Mouse (Mus musculus) intestine, embryonic 16.5 days (tissue): ENCODE measurements around the gene Kat8. TPM values are rescaled to one million over a fixed set of nuclear protein-coding genes. Genes with fewer than 3 reads are reported as not detected.
A peak's percentile ranks its signal among the peaks of the same experiment; 100 is the strongest.

ENCODE experiments used
- ATAC-seq: fragments of 200-750 bp; cut with Nextera tagmentation; 2 replicates; pipeline ENCODE4 v1.8.0; 2017; ENCODE audit warnings: moderate TSS enrichment, moderate library complexity
- H3K27ac ChIP-seq: fragments of 300-500 bp; sonication (generic); 2 replicates; pipeline ENCODE4 v1.5.1; 2014; ENCODE audit warnings: mild to moderate bottlenecking, low read length
- H3K27me3 ChIP-seq: fragments of 300-500 bp; sonication (generic); replicated peaks from 2 replicates; pipeline ENCODE4 v1.6.1; 2014; ENCODE audit warnings: low read length, control low read depth, mixed read lengths; ENCODE audit not compliant: control insufficient read depth, insufficient read depth
- H3K36me3 ChIP-seq: fragments of 300-500 bp; sonication (generic); 2 replicates; pipeline ENCODE4 v1.6.1; 2014; ENCODE audit warnings: low read length, control low read depth; ENCODE audit not compliant: control insufficient read depth, insufficient read depth
- H3K4me1 ChIP-seq: fragments of 300-500 bp; sonication (generic); 2 replicates; pipeline ENCODE4 v1.6.1; 2014; ENCODE audit warnings: low read length, control low read depth, mixed read lengths; ENCODE audit not compliant: control insufficient read depth, insufficient read depth
- H3K4me2 ChIP-seq: fragments of 300-500 bp; sonication (generic); 2 replicates; pipeline ENCODE4 v1.6.1; 2014; ENCODE audit warnings: low read depth, low read length, control low read depth
- H3K4me3 ChIP-seq: fragments of 300-500 bp; sonication (generic); 2 replicates; pipeline ENCODE4 v1.5.1; 2014; ENCODE audit warnings: mild to moderate bottlenecking, low read length
- H3K9ac ChIP-seq: fragments of 300-500 bp; sonication (generic); 2 replicates; pipeline ENCODE4 v1.6.1; 2014; ENCODE audit warnings: low read depth, low read length
- H3K9me3 ChIP-seq: fragments of 300-500 bp; sonication (generic); 2 replicates; pipeline ENCODE4 v1.6.1; 2016; ENCODE audit warnings: low read length, control low read depth; ENCODE audit not compliant: control insufficient read depth
- WGBS: fragments of 180-500 bp; shearing (Covaris S2); extraction: QIAGEN DNeasy Blood & Tissue Kit; methylation state at CpG from one replicate; pipeline ENCODE4 v1.1.7; 2014; 5-methylcytosine and 5-hydroxymethylcytosine counted together
- polyA plus RNA-seq: library from polyadenylated mRNA; unstranded; fragments of >200 nt; fragmentation: Nextera tagmentation; extraction: Ambion mirVana; gene quantifications from 2 replicates; pipeline ENCODE4 v1.2.1, GENCODE M21; 2015

The Kat8 gene
- 27.3 and 29.2 TPM in 2 replicates for polyA plus RNA-seq

DNA sequence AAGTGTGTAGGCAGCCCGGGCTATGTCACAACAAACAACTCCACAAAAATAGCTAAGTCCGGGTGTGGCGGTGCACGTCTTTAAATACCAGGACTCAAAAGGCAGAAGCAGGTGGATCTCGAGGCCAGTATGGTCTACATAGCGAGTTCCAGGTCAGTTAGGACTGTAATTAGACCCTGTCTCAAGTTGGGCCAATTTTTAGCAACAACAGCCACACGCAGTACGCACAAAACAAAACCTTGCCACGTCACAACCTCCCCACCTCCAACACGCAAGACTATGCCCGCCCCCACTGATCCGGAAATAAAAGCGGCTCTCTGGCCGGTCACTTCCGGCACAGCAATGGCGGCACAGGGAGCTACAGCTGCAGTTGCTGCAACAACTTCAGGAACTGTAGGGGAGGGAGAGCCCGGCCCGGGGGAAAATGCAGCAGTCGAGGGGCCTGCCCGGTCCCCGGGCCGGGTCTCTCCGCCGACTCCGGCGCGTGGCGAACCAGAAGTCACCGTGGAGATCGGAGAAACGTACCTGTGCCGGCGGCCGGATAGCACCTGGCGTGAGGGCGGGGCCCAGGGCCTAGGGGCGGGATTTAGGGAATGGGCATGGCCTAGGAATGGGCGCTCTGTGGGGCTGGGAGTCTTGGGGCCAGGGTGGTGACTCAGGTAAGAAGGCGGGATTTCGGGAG is at the start of gene Kat8:
Gene Kat8 (plus strand): TSS at position 327 of the 682 bp plus-strand sequence.
- peaks cover 15% of the 10 kb centered on the region for H3K36me3 ChIP-seq

DNA sequence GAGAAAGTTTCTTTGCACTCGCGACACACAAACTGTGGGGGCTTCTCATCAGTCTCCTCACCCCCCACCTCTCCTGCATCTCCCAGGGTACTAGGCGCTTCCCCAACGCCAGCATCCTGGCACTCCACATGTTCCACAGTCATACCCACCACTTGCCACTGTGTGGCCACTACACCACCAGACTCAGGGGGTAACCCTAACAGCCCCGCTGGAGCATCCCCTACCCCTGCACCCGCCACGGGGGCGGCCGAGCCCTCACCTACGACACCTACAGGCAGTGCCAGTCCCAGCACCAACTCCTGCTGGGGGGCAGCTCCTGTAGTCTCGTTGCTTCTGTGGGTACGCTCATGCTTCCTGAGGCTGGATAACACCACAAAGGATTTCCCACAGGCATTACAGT is 45.9 kb upstream of the Kat8 start:
- Histone ChIP-seq H3K27ac (no peak overlapping the region), H3K9me3 (no peaks in the 10 kb centered on the region), H3K9ac (no peak overlapping the region), H3K4me1 (peaks cover 5% of the 10 kb centered on the region), H3K27me3 (no peaks in the 10 kb centered on the region), H3K4me2 (no peak overlapping the region), H3K36me3 (peaks cover 18% of the 10 kb centered on the region), H3K4me3 (no peak overlapping the region)
- no peak for ATAC-seq
- WGBS: 90% methylated on average over 12 of the region's 12 CpGs

More for the DNA sequence above, at the start of gene Kat8:
- Histone ChIP-seq H3K4me3 (peak within 1 kb of the TSS; percentile 97), H3K9me3 (no peaks in the 10 kb centered on the region), H3K4me2 (peak within 1 kb of the TSS; percentile 51), H3K9ac (peak within 1 kb of the TSS; percentile 91), H3K4me1 (peaks cover 10% of the 10 kb centered on the region), H3K27ac (peak within 1 kb of the TSS; percentile 89), H3K27me3 (no peaks in the 10 kb centered on the region)
- 1% methylated on average over 40 of the region's 40 CpGs for WGBS
- peak; percentile 98 for ATAC-seq

DNA sequence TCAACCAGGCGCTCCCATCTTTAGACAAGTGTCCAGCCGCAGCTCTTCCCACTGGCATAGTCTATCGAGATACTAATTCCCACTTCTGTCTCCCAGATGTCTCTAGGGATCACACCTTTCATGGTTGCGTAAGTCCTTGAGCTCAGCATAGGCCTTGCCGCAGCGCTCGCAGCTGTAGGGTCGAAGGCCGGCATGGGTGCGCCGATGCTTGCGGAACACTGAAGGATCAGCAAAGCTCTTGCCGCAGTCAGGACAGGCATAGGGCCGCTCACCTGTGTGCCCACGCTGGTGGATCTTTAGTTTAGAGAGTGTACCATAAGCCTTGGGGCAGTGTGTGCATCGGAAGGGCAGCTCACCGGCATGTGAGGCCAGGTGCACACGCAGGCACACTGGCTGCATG is 44.7 kb upstream of the Kat8 start:
- Histone ChIP-seq H3K36me3 (peaks cover 18% of the 10 kb centered on the region), H3K9ac (no peak overlapping the region), H3K4me2 (no peak overlapping the region), H3K27ac (no peak overlapping the region), H3K27me3 (no peaks in the 10 kb centered on the region), H3K4me1 (peaks cover 5% of the 10 kb centered on the region), H3K4me3 (no peak overlapping the region), H3K9me3 (no peaks in the 10 kb centered on the region)
- no peak for ATAC-seq
- WGBS: 96% methylated on average over 18 of the region's 18 CpGs

DNA sequence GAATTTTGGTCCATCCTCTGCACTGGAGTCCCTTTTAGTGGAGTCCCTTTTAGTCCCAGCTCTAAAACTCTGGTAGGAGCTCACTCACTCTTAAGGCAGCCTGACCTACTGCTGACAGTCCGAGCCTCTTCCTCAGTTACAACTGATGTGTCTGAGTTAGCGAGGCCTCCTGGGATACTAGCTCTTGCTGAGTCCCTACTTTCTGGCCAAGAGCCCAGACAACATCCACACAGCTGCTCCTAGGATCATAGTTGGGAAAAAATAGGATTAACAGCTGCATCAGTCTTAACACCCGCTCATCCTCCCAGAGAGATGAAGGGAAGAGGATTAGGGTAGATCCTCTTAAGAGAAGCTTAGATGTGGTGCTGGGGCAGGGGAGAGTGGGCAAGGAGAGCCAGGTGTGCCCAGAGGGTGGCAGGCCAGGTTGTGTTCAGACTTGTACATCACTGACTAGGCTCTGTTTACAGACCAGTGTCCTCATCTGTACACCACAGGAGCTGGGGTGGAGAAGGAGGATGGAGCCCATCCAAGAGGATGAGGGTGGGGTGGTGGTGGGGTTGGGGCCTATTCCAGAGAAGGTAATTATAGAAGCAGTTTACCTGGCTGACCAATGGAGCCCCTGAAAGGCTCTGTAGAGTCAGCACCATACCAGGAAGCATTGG is 43.0 kb upstream of the Kat8 start:
- H3K27me3 ChIP-seq: no peaks in the 10 kb centered on the region
- no peak overlapping the region for H3K9ac ChIP-seq
- H3K36me3 ChIP-seq: peaks cover 18% of the 10 kb centered on the region
- no peak overlapping the region for H3K4me2 ChIP-seq
- peaks cover 12% of the 10 kb centered on the region for H3K4me1 ChIP-seq
- ATAC-seq: peak; percentile 69
- H3K27ac ChIP-seq: peak overlapping the region; percentile 36
- WGBS: 55% methylated on average over 3 of the region's 3 CpGs
- no peak overlapping the region for H3K4me3 ChIP-seq
- H3K9me3 ChIP-seq: no peaks in the 10 kb centered on the region

DNA sequence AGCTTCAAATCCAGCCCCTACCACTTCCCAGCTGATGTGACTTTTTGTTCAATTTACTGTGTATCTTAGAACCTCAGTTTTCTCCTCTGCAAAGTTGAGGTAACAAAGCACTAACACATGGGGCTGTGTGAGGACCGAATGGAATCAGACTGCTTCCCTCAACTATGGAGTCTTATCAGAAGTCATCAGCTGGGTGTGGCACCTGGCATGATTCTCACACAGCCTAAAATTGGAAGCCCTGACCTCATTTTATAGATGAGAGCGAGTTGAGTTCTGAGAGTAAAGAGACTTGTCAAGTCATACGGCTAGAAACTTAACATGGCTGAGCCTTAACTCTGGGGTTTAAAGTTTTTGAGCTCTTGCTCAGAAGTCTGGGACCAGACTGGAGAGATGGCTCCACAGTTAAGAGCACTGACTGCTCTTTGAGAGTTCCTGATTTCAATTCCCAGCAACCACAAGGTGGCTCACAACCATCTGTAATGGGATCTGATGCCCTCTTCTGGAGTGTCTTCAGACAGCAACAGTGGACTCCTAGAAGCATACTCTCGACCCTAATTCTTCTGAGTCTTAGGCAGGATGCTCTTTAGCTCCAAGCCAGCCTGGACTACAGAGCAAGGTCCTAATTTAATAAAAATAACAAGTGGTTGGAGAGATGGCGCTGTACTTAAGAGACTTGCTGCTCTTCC is 42.0 kb upstream of the Kat8 start:
- Histone ChIP-seq H3K27ac (no peak overlapping the region), H3K4me2 (no peak overlapping the region), H3K4me3 (no peak overlapping the region), H3K27me3 (no peaks in the 10 kb centered on the region), H3K9me3 (no peaks in the 10 kb centered on the region), H3K36me3 (peaks cover 18% of the 10 kb centered on the region), H3K9ac (no peak overlapping the region), H3K4me1 (peaks cover 17% of the 10 kb centered on the region)
- WGBS: 81% methylated on average over 5 of the region's 5 CpGs
- no peak for ATAC-seq

DNA sequence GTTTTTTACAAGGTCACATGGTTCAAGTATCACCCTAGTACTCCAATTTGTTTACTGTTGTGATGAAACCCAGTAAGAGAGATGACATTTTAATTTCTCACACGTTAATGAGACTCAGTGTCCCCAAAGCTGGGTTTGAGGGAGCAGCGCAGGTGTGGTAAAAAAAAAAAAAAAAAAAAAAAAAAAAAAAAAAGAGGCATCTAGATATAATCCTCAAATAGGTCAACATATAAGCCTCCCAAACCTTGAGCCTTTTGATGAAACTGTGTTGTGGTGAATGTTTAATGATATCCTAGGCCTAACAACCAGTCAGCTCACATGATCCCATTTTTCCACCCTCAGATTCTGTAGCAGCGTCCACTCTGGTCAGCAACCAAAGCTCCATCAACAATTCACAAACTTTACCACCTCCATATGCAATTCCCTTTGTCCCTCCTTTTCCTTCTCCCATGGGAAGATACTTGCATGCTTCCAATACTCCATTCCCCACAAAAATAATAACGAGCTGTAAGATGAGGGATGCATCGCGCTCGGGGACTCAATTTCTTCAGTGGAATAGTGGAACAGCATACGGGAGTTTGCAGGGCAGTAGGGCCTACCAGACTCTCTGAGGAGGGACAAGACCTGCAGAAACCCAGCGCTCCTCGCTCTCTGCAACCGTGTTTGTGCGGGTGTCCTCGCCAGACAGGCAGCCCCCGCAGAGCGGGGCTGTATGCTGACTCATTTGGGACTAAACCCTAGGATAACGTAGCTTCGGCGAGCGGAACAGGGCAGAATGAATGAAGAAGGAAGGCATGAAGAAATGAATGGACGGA is 37.3 kb upstream of the Kat8 start:
- WGBS: 2% methylated on average over 20 of the region's 20 CpGs
- Histone ChIP-seq H3K36me3 (peaks cover 16% of the 10 kb centered on the region), H3K4me2 (peak overlapping the region; percentile 57), H3K4me3 (peak overlapping the region; percentile 99), H3K27me3 (no peaks in the 10 kb centered on the region), H3K9ac (peak overlapping the region; percentile 99), H3K9me3 (no peaks in the 10 kb centered on the region), H3K27ac (peak overlapping the region; percentile 100), H3K4me1 (peaks cover 21% of the 10 kb centered on the region)
- ATAC-seq: peak; percentile 18

DNA sequence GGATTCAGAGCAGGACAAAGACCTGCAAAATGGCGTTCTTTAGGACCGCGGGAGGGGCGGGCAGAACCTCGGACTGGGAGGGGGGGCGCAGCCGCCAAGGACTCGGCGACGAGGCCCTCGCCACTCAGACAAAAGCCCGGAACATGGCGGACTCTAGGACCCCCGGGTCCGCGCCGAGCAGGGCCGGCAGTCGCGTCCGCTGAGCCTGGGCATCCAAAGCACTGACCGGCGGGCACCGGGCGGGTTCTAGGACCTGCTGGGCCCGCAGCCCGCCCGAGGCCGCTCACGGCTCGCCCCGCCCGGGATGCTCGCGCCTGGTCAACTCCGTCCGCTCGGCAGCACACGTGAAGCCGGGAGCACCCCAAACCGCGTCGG is 36.7 kb upstream of the Kat8 start:
- peak; percentile 89 for ATAC-seq
- WGBS: under 1% methylated on average over 42 of the region's 43 CpGs
- H3K9ac ChIP-seq: peak overlapping the region; percentile 99
- H3K27ac ChIP-seq: peak overlapping the region; percentile 100
- peaks cover 21% of the 10 kb centered on the region for H3K4me1 ChIP-seq
- H3K9me3 ChIP-seq: no peaks in the 10 kb centered on the region
- H3K27me3 ChIP-seq: no peaks in the 10 kb centered on the region
- H3K4me3 ChIP-seq: peak overlapping the region; percentile 99
- peak overlapping the region; percentile 72 for H3K4me2 ChIP-seq
- peaks cover 20% of the 10 kb centered on the region for H3K36me3 ChIP-seq

DNA sequence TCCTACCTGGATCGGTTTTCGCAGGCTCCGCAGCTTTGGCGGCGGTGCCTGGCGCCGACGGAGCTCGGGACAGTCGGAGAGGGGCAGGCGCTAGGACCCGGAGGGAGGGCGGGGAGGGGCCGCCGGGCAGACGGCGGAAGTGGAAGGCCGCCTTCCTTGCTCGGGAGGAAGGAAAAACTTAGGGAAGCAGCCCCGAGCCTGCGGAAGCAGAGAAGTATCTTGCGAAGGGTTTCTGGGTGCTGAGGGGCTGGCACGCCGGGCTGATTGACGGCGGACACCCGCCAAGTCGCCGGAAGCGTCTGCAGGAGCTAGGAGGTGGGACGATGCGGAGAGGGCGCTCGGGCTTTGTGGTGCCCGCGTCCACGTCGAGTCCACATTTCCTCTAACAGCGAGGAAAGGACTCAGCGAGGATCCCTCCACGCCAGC is 36.3 kb upstream of the Kat8 start, which contains the start of gene Zfp646:
Gene Zfp646 (plus strand): TSS at position 181 of the 426 bp plus-strand sequence.
- peak within 1 kb of the TSS; percentile 72 for H3K4me2 ChIP-seq
- peak within 1 kb of the TSS; percentile 99 for H3K4me3 ChIP-seq
- H3K9me3 ChIP-seq: no peaks in the 10 kb centered on the region
- peak within 1 kb of the TSS; percentile 100 for H3K27ac ChIP-seq
- under 1% methylated on average over 41 of the region's 41 CpGs for WGBS
- peaks cover 21% of the 10 kb centered on the region for H3K4me1 ChIP-seq
- H3K9ac ChIP-seq: peak within 1 kb of the TSS; percentile 99
- ATAC-seq: peak; percentile 92
- no peaks in the 10 kb centered on the region for H3K27me3 ChIP-seq
- H3K36me3 ChIP-seq: peaks cover 24% of the 10 kb centered on the region
